Mouse (Mus musculus): Measurements from ENCODE around the gene Tepsin.

DNA sequence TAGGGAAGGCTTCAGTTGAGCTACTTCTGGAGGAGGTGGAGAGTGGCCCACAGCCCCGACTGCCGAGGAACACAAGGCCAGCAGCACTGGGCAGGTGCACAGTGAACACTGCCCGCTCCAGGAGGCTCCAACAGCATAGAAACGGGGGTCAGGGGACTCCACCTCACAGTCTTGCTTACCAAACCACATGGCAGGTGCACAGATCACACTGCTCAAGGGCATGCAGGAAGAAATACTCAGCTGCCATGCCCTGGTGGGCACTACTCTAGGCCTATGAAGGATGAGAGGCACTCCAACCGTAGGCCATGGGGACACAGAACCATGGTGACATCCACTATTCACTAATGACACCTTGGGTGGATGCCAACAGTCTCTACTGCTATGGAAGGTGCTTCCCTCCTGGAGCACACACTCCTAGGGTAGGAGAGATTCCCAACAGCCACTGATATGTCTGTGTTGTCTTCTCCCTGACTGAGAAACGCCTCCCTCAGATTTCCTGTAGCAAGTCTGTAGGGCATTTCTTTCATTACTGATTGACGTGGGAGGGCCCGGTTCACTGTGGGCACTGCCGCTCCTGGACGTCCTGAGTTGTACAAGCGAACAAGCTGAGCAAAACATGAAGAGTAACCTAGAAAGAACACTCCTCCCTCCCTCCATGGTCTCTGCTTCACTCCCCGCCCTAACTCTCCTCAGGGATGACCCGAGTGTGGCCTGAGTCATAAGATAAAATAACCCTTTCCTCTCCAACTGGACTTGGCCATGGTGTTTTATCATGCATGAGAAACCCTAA is 45.4 kb upstream of the Tepsin start:
- peak; percentile 26; the same call in 1 of the 2 replicates for TF ChIP-seq CTCF (IDR thresholded peaks at IDR 0.05; ENCODE audit: borderline replicate concordance, control insufficient read depth, extremely low read depth, insufficient read depth, low read length, poor library complexity)
- TF ChIP-seq POLR2A (IDR thresholded peaks at IDR 0.05; ENCODE audit: control insufficient read depth, extremely low read depth, insufficient read depth, low read length, poor library complexity): no peak
